Comparison of ENCODE assay signal across 13 mouse cellular contexts in genomic region chr9:21132102-21132775, GRCm38 (mm10). TPM values are rescaled to one million over a fixed set of nuclear protein-coding genes. Genes with fewer than 3 reads are reported as not detected.
A peak's percentile ranks its signal among the peaks of the same experiment; 100 is the strongest.
DNase-seq lines count a peak whose midpoint lies in the region; ATAC-seq and TF ChIP-seq lines count a peak whose summit lies in the region.
"Had no signal": no experiment of that assay in that cellular context is flagged by ENCODE, and none has a peak within 500 bp of the region (broad histone marks: within the 10 kb centered on the region; RNA-seq: fewer than 3 reads in every experiment).

No protein-coding gene starts in this region.

- no peaks in the 10 kb centered on the region for H3K27me3 ChIP-seq in heart, postnatal 0 days (ENCODE audit: control insufficient read depth, insufficient read depth, low read length)
- H3K27me3 ChIP-seq in megakaryocyte, embryonic 14.5 days (replicated peaks) = no peaks in the 10 kb centered on the region
- H3K27me3 ChIP-seq in liver, postnatal 0 days (ENCODE audit: insufficient read depth, low read length) = no peaks in the 10 kb centered on the region
- H3K27me3 ChIP-seq in midbrain, embryonic 13.5 days = no peaks in the 10 kb centered on the region
- H3K27me3 ChIP-seq: embryonic facial prominence, embryonic 15.5 days; limb, embryonic 12.5 days; Patski had no signal

- no peak for TF ChIP-seq EP300 in heart, postnatal 0 days (IDR thresholded peaks at IDR 0.05; ENCODE audit: low read depth)
- no peak for TF ChIP-seq EP300 in liver, postnatal 0 days (IDR thresholded peaks at IDR 0.05; ENCODE audit: low read depth)

- WGBS in heart, postnatal 0 days = 72% methylated on average over 12 of the region's 12 CpGs
- WGBS in liver, postnatal 0 days (ENCODE audit: insufficient replicate concordance) = 71% methylated on average over 12 of the region's 12 CpGs
- WGBS in midbrain, embryonic 13.5 days = 82% methylated on average over 12 of the region's 12 CpGs

- H3K4me1 ChIP-seq in heart, postnatal 0 days (ENCODE audit: control insufficient read depth, insufficient read depth) = peaks cover 11% of the 10 kb centered on the region; the same call in 1 of the 2 replicates
- H3K4me1 ChIP-seq in megakaryocyte, embryonic 14.5 days = peaks cover 89% of the 10 kb centered on the region
- peaks cover 11% of the 10 kb centered on the region for H3K4me1 ChIP-seq in liver, postnatal 0 days (ENCODE audit: insufficient read depth)
- peaks cover 6% of the 10 kb centered on the region for H3K4me1 ChIP-seq in midbrain, embryonic 13.5 days (replicated peaks)

- no peaks in the 10 kb centered on the region for H3K9me3 ChIP-seq in heart, postnatal 0 days (replicated peaks; ENCODE audit: control insufficient read depth, low read length)
- no peaks in the 10 kb centered on the region for H3K9me3 ChIP-seq in megakaryocyte, embryonic 14.5 days
- H3K9me3 ChIP-seq in liver, postnatal 0 days (ENCODE audit: low read length) = no peaks in the 10 kb centered on the region
- no peaks in the 10 kb centered on the region for H3K9me3 ChIP-seq in midbrain, embryonic 13.5 days
- H3K9me3 ChIP-seq: embryonic facial prominence, embryonic 15.5 days; limb, embryonic 12.5 days had no signal

- TF ChIP-seq CTCF in heart, postnatal 0 days (IDR thresholded peaks at IDR 0.05; ENCODE audit: low read depth) = peak; percentile 25
- peak; percentile 48 for TF ChIP-seq CTCF in liver, postnatal 0 days (IDR thresholded peaks at IDR 0.05; ENCODE audit: low read depth)

- no peak overlapping the region for H3K9ac ChIP-seq in heart, postnatal 0 days (replicated peaks; ENCODE audit: low read depth, low read length)
- no peak overlapping the region for H3K9ac ChIP-seq in liver, postnatal 0 days (replicated peaks)
- no peak overlapping the region for H3K9ac ChIP-seq in midbrain, embryonic 13.5 days (replicated peaks)
- H3K9ac ChIP-seq: embryonic facial prominence, embryonic 15.5 days had no signal

- H3K4me3 ChIP-seq in heart, postnatal 0 days (ENCODE audit: low read depth, low read length) = no peak overlapping the region
- H3K4me3 ChIP-seq in megakaryocyte, embryonic 14.5 days (replicated peaks) = peak overlapping the region; percentile 28
- H3K4me3 ChIP-seq in liver, postnatal 0 days (ENCODE audit: low read depth, low read length) = no peak overlapping the region
- no peak overlapping the region for H3K4me3 ChIP-seq in midbrain, embryonic 13.5 days (replicated peaks)

- DNase-seq in heart, postnatal 0 days (ENCODE audit: low spot score) = no peak
- DNase-seq in heart, adult 18-20 months = no peak
- DNase-seq in R1 (ENCODE audit: low read depth, low spot score) = peak; percentile 57
- DNase-seq in liver, postnatal 0 days = no peak
- no peak for DNase-seq in urinary bladder, postnatal 36 days (ENCODE audit: low spot score in 2 of 2)
- DNase-seq: gastrocnemius, postnatal 36 days; right cerebral cortex, postnatal 4 days had no signal

- H3K27ac ChIP-seq in heart, postnatal 0 days (ENCODE audit: low read depth) = no peak overlapping the region
- H3K27ac ChIP-seq in liver, postnatal 0 days (ENCODE audit: low read depth) = no peak overlapping the region
- H3K27ac ChIP-seq in midbrain, embryonic 13.5 days = no peak overlapping the region
- H3K27ac ChIP-seq: limb, embryonic 12.5 days had no signal

- H3K4me2 ChIP-seq in heart, postnatal 0 days (ENCODE audit: low read depth, low read length) = no peak overlapping the region
- no peak overlapping the region for H3K4me2 ChIP-seq in liver, postnatal 0 days (ENCODE audit: low read depth, low read length)
- no peak overlapping the region for H3K4me2 ChIP-seq in midbrain, embryonic 13.5 days (replicated peaks)

- H3K36me3 ChIP-seq in heart, postnatal 0 days (replicated peaks; ENCODE audit: control insufficient read depth, insufficient read depth, low read length) = peaks cover 7% of the 10 kb centered on the region
- H3K36me3 ChIP-seq in megakaryocyte, embryonic 14.5 days (replicated peaks; ENCODE audit: low read length) = peaks cover 25% of the 10 kb centered on the region
- H3K36me3 ChIP-seq in liver, postnatal 0 days (replicated peaks; ENCODE audit: insufficient read depth, low read length) = peaks cover 3% of the 10 kb centered on the region; the same call in 1 of the 2 replicates
- H3K36me3 ChIP-seq in midbrain, embryonic 13.5 days = peaks cover 8% of the 10 kb centered on the region

- no peak for ATAC-seq in heart, postnatal 0 days (ENCODE audit: insufficient read depth, low read depth)
- ATAC-seq in megakaryocyte, adult 5-6 weeks (ENCODE audit: poor library complexity, severe bottlenecking) = no peak
- no peak for ATAC-seq in liver, postnatal 0 days
- no peak for ATAC-seq in midbrain, embryonic 13.5 days
- ATAC-seq: Patski had no signal

RNA-seq across cellular contexts. Expression of gene Tyk2, which starts 1.2 kb away (rescaled TPM):
- 16.7 and 17.9 TPM in 2 replicates for total RNA-seq in heart, postnatal 0 days (2014; rRNA removed; ENCODE audit: low replicate concordance)
- 7.7 and 8.3 TPM in 2 replicates for polyA plus RNA-seq in heart, postnatal 0 days (2015; fragmentation: Nextera tagmentation; extraction: Ambion mirVana)
- 10 to 100 TPM in 1 of 2 experiments, 1 to 10 TPM in 1; 8.0 to 10.3 TPM for total RNA-seq in heart, adult 18-20 months (2021)
- 15.5 and 17.9 TPM in 2 replicates for polyA plus RNA-seq in megakaryocyte, embryonic 14.5 days (2012; ENCODE audit: insufficient read depth, low replicate concordance)
- 24.9 and 30.9 TPM in 2 replicates for total RNA-seq in megakaryocyte, adult 5-6 weeks (2015)
- 33.5 and 37.0 TPM in 2 replicates for total RNA-seq in megakaryocyte, adult 5-6 weeks (2017)
- 4.5 and 5.4 TPM in 2 replicates for polyA plus RNA-seq in liver, postnatal 0 days (2015; fragmentation: Nextera tagmentation; extraction: Ambion mirVana)
- 11.5 and 12.2 TPM in 2 replicates for polyA plus RNA-seq in midbrain, embryonic 13.5 days (2015; fragmentation: Nextera tagmentation; extraction: Ambion mirVana)

RNA-seq across cellular contexts. Expression of gene Cdc37, which starts 17.5 kb away (rescaled TPM):
- total RNA-seq in heart, postnatal 0 days (2014; rRNA removed; ENCODE audit: low replicate concordance) = 32.9 and 50.1 TPM in 2 replicates
- polyA plus RNA-seq in heart, postnatal 0 days (2015; fragmentation: Nextera tagmentation; extraction: Ambion mirVana) = 176 and 183 TPM in 2 replicates
- total RNA-seq in heart, adult 18-20 months (2021) = 100 to 1,000 TPM; 160 to 168 TPM
- polyA plus RNA-seq in megakaryocyte, embryonic 14.5 days (2012; ENCODE audit: insufficient read depth, low replicate concordance) = 62.5 and 150 TPM in 2 replicates
- total RNA-seq in megakaryocyte, adult 5-6 weeks (2015) = 39.6 and 49.0 TPM in 2 replicates
- total RNA-seq in megakaryocyte, adult 5-6 weeks (2017) = 149 and 165 TPM in 2 replicates
- 81.1 and 84.1 TPM in 2 replicates for polyA plus RNA-seq in liver, postnatal 0 days (2015; fragmentation: Nextera tagmentation; extraction: Ambion mirVana)
- polyA plus RNA-seq in midbrain, embryonic 13.5 days (2015; fragmentation: Nextera tagmentation; extraction: Ambion mirVana) = 233 TPM in 2 replicates

RNA-seq across cellular contexts. Expression of gene Pde4a, which starts 33.3 kb away (rescaled TPM):
- total RNA-seq in heart, postnatal 0 days (2014; rRNA removed; ENCODE audit: low replicate concordance) = 10.2 and 14.6 TPM in 2 replicates
- polyA plus RNA-seq in heart, postnatal 0 days (2015; fragmentation: Nextera tagmentation; extraction: Ambion mirVana) = 16.6 and 17.5 TPM in 2 replicates
- 10 to 100 TPM; 52.5 to 59.1 TPM for total RNA-seq in heart, adult 18-20 months (2021)
- polyA plus RNA-seq in megakaryocyte, embryonic 14.5 days (2012; ENCODE audit: insufficient read depth, low replicate concordance) = 8.2 and 26.2 TPM in 2 replicates
- 6.8 and 7.3 TPM in 2 replicates for total RNA-seq in megakaryocyte, adult 5-6 weeks (2015)
- 3.0 and 3.9 TPM in 2 replicates for total RNA-seq in megakaryocyte, adult 5-6 weeks (2017)
- 1.4 and 1.5 TPM in 2 replicates for polyA plus RNA-seq in liver, postnatal 0 days (2015; fragmentation: Nextera tagmentation; extraction: Ambion mirVana)
- 20.1 and 20.2 TPM in 2 replicates for polyA plus RNA-seq in midbrain, embryonic 13.5 days (2015; fragmentation: Nextera tagmentation; extraction: Ambion mirVana)

RNA-seq across cellular contexts. Expression of gene Raver1, which starts 40.4 kb away (rescaled TPM):
- total RNA-seq in heart, postnatal 0 days (2014; rRNA removed; ENCODE audit: low replicate concordance) = 40.8 and 48.3 TPM in 2 replicates
- 15.5 and 15.9 TPM in 2 replicates for polyA plus RNA-seq in heart, postnatal 0 days (2015; fragmentation: Nextera tagmentation; extraction: Ambion mirVana)
- 10 to 100 TPM; 22.5 to 23.9 TPM for total RNA-seq in heart, adult 18-20 months (2021)
- 51.7 TPM in 1 of 2 replicates, not detected in the other for polyA plus RNA-seq in megakaryocyte, embryonic 14.5 days (2012; ENCODE audit: insufficient read depth, low replicate concordance)
- 36.0 and 43.0 TPM in 2 replicates for total RNA-seq in megakaryocyte, adult 5-6 weeks (2015)
- 17.1 and 22.0 TPM in 2 replicates for total RNA-seq in megakaryocyte, adult 5-6 weeks (2017)
- polyA plus RNA-seq in liver, postnatal 0 days (2015; fragmentation: Nextera tagmentation; extraction: Ambion mirVana) = 8.3 and 9.5 TPM in 2 replicates
- 33.4 and 40.7 TPM in 2 replicates for polyA plus RNA-seq in midbrain, embryonic 13.5 days (2015; fragmentation: Nextera tagmentation; extraction: Ambion mirVana)

RNA-seq across cellular contexts. Expression of gene Gm38431, which starts 40.4 kb away (rescaled TPM):
- 0.66 and 1.6 TPM in 2 replicates for total RNA-seq in heart, postnatal 0 days (2014; rRNA removed; ENCODE audit: low replicate concordance)
- 0.34 TPM in 2 replicates for polyA plus RNA-seq in heart, postnatal 0 days (2015; fragmentation: Nextera tagmentation; extraction: Ambion mirVana)
- under 1 TPM; 0.27 to 0.31 TPM for total RNA-seq in heart, adult 18-20 months (2021)
- 128 and 518 TPM in 2 replicates for polyA plus RNA-seq in megakaryocyte, embryonic 14.5 days (2012; ENCODE audit: insufficient read depth, low replicate concordance)
- total RNA-seq in megakaryocyte, adult 5-6 weeks (2015) = 43.4 and 44.9 TPM in 2 replicates
- 3.8 and 5.1 TPM in 2 replicates for total RNA-seq in megakaryocyte, adult 5-6 weeks (2017)
- polyA plus RNA-seq in liver, postnatal 0 days (2015; fragmentation: Nextera tagmentation; extraction: Ambion mirVana) = 0.40 and 0.61 TPM in 2 replicates
- polyA plus RNA-seq in midbrain, embryonic 13.5 days (2015; fragmentation: Nextera tagmentation; extraction: Ambion mirVana) = 1.6 and 1.8 TPM in 2 replicates
